Mouse (Mus musculus) liver, postnatal 0 days (tissue): ENCODE results near the gene Fbxl19. TPM values are rescaled to one million over a fixed set of nuclear protein-coding genes. Genes with fewer than 3 reads are reported as not detected.

ENCODE experiments used
- ATAC-seq: fragments of 200-750 bp; cut with Nextera tagmentation; 2 replicates; pipeline ENCODE4 v1.8.0; 2017; ENCODE audit warnings: mild to moderate bottlenecking, moderate library complexity
- DNase-seq: peaks from one replicate; pipeline ENCODE4 v3.0.0-alpha.2; 2016
- H3K27ac ChIP-seq: fragments of 300-500 bp; sonication (generic); 2 replicates; pipeline ENCODE4 v1.5.1; 2014; ENCODE audit warnings: antibody characterized with exemption, moderate library complexity, mild to moderate bottlenecking, low read depth
- H3K27me3 ChIP-seq: fragments of 300-500 bp; sonication (generic); 2 replicates; pipeline ENCODE4 v1.6.1; 2014; ENCODE audit warnings: low read length, control low read depth, mixed read lengths; ENCODE audit not compliant: insufficient read depth
- H3K36me3 ChIP-seq: fragments of 300-500 bp; sonication (generic); replicated peaks from 2 replicates; pipeline ENCODE4 v1.6.1; 2014; ENCODE audit warnings: mild to moderate bottlenecking, control low read depth, low read length, moderate library complexity, mixed read lengths; ENCODE audit not compliant: insufficient read depth
- H3K4me1 ChIP-seq: fragments of 300-500 bp; sonication (generic); 2 replicates; pipeline ENCODE4 v1.6.1; 2014; ENCODE audit warnings: antibody characterized with exemption, mild to moderate bottlenecking, control low read depth; ENCODE audit not compliant: insufficient read depth
- H3K4me2 ChIP-seq: fragments of 300-500 bp; sonication (generic); 2 replicates; pipeline ENCODE4 v1.6.1; 2014; ENCODE audit warnings: low read depth, mild to moderate bottlenecking, low read length, moderate library complexity, mixed read lengths
- H3K4me3 ChIP-seq: fragments of 300-500 bp; sonication (generic); 2 replicates; pipeline ENCODE4 v1.5.1; 2014; ENCODE audit warnings: low read depth, low read length
- H3K9ac ChIP-seq: fragments of 300-500 bp; sonication (generic); replicated peaks from 2 replicates; pipeline ENCODE4 v1.6.1; 2014; ENCODE audit warnings: mild to moderate bottlenecking, moderate library complexity
- H3K9me3 ChIP-seq: fragments of 300-500 bp; sonication (generic); 2 replicates; pipeline ENCODE4 v1.6.1; 2016; ENCODE audit warnings: mild to moderate bottlenecking, control low read depth, low read length, mixed read lengths
- CTCF ChIP-seq: sonication (generic); IDR thresholded peaks from 2 replicates; pipeline ENCODE4 v1.5.1; 2016; ENCODE audit warnings: antibody characterized with exemption, low read depth
- EP300 ChIP-seq: IDR thresholded peaks from 2 replicates; pipeline ENCODE4 v1.6.1; 2016; ENCODE audit warnings: antibody characterized with exemption, low read depth, mild to moderate bottlenecking
- WGBS: fragments of 180-500 bp; shearing (Covaris S2); extraction: QIAGEN DNeasy Blood & Tissue Kit; methylation state at CpG from one replicate; pipeline ENCODE4 v1.1.7; 2014; ENCODE audit not compliant: insufficient replicate concordance; 5-methylcytosine and 5-hydroxymethylcytosine counted together
- polyA plus RNA-seq: library from polyadenylated mRNA; unstranded; fragments of >200 nt; fragmentation: Nextera tagmentation; extraction: Ambion mirVana; gene quantifications from 2 replicates; pipeline ENCODE4 v1.2.1, GENCODE M21; 2015

Fbxl19 gene
- 1.6 and 1.9 TPM in 2 replicates for polyA plus RNA-seq

DNA sequence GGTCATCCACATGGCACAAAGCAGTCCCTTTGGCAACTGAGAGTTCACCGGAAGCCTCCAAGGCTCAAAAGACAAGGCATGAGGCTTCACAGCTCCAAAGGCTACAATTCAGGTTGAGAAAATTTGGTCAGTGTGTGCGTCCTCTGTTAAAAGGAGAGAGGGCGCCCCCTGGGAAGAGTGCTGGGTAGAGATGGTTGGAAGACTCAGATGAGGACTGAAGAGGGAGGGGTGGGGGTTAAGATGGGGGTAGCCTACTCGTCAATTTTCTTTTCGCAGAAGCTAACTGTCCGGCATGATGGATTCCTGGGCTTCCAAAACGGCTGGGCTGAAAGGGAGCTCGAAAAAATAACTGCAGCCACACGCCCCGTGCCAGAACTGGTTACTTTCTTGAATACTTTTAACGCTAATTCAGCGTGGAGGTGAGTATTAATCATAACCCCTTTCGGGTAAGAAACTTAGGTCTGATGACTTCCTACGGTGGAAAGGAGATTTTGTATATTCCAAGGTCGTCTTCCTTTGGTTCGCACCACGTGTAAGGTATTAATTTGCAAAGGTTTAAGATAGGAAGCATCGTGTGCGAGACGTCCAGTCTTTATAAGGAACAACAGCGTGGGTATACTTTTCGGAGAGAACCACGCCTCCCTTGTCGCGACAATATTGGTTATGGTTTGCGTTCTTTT, at the start of gene Fbxl19:
Gene Fbxl19, plus strand, starts transcription at position 178 of the 680 bp plus-strand sequence.
- peak within 1 kb of the TSS; percentile 78; the same call in 1 of the 2 replicates for H3K27ac ChIP-seq
- WGBS: under 1% methylated on average over 26 of the region's 26 CpGs
- H3K4me2 ChIP-seq: peak within 1 kb of the TSS; percentile 99
- H3K9me3 ChIP-seq: no peaks in the 10 kb centered on the region
- ATAC-seq (no peak), DNase-seq (peak; percentile 77)
- no peak for TF ChIP-seq EP300
- peak; percentile 75 for TF ChIP-seq CTCF
- H3K9ac ChIP-seq: peak within 1 kb of the TSS; percentile 62
- peak within 1 kb of the TSS; percentile 65 for H3K4me3 ChIP-seq
- peaks cover 2% of the 10 kb centered on the region for H3K36me3 ChIP-seq
- peaks cover 19% of the 10 kb centered on the region for H3K4me1 ChIP-seq
- no peaks in the 10 kb centered on the region for H3K27me3 ChIP-seq

DNA sequence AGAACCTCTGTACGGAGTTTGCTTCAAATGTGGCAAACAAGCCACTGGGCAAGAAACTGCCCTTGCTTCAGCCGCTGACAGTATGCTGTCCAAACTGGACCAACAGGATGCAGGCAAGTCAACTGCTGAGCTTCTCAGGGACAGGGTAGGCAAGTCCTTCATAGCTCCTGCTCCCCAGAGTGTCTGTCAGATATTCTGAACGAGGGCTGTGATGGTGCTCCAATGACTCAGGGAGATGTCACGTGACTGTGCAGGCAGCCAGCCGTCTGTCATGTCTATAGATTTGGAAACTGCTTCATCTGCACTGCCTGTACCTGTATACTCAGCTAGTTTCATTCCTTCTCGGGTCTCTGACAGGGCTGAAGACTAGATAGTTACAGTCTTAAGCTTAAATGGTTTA, 45.4 kb upstream of the Fbxl19 start:
- DNase-seq: no peak
- no peaks in the 10 kb centered on the region for H3K9me3 ChIP-seq
- WGBS: 71% methylated on average over 6 of the region's 6 CpGs
- TF ChIP-seq EP300 (no peak), CTCF (no peak)
- no peaks in the 10 kb centered on the region for H3K27me3 ChIP-seq
- ATAC-seq: no peak
- no peaks in the 10 kb centered on the region for H3K4me1 ChIP-seq
- H3K4me2 ChIP-seq: no peak overlapping the region
- no peak overlapping the region for H3K9ac ChIP-seq
- no peak overlapping the region for H3K4me3 ChIP-seq
- no peak overlapping the region for H3K27ac ChIP-seq
- no peaks in the 10 kb centered on the region for H3K36me3 ChIP-seq

DNA sequence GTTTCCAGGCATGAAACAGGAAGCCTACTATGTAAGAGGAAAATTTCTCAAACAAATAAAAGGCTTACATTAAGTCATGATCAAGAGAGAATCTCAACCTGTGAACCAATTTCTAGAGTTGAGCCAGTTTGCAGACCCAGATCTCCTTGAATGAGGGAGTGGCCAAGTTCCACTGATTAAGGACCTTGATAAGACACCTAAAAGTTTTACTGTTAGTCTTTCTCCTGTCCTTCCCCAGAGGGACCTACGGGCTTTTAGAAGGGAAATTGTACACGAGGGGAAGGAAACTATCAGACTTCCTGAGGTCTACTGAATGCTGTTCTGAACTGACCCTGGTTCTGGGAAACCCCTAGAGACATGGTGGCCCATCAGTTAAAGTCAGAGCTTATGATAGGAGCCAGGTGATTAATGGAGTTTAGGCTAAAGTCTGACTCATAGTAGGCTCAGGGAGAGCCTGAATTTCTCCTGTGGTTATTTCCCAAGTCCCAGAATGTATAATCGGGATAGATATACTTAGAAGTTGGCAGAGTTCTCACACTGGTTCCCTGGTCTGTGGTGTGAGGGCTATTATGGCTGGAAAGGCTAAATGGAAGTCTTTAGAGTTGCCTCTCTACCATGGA, 43.5 kb upstream of the Fbxl19 start:
- WGBS: 39% methylated on average over 3 of the region's 3 CpGs
- no peak overlapping the region for H3K9ac ChIP-seq
- H3K4me2 ChIP-seq: no peak overlapping the region
- H3K4me1 ChIP-seq: no peaks in the 10 kb centered on the region
- no peaks in the 10 kb centered on the region for H3K9me3 ChIP-seq
- H3K27ac ChIP-seq: no peak overlapping the region
- no peak for TF ChIP-seq EP300
- H3K27me3 ChIP-seq: no peaks in the 10 kb centered on the region
- no peak overlapping the region for H3K4me3 ChIP-seq
- no peak for ATAC-seq
- DNase-seq: no peak
- 0 out of 2 replicates have a peak, but pooled peaks cover 2% of the 10 kb centered on the region for H3K36me3 ChIP-seq

GRCm38 (mm10) chr7:127703561-127704178, 40.7 kb upstream of the Fbxl19 start:
- peak overlapping the region; percentile 55 for H3K27ac ChIP-seq
- no peak overlapping the region for H3K4me2 ChIP-seq
- no peaks in the 10 kb centered on the region for H3K9me3 ChIP-seq
- H3K27me3 ChIP-seq: no peaks in the 10 kb centered on the region
- no peak overlapping the region for H3K9ac ChIP-seq
- ATAC-seq: no peak
- no peak for TF ChIP-seq CTCF
- no peak for TF ChIP-seq EP300
- 0 out of 2 replicates have a peak, but pooled peaks cover 9% of the 10 kb centered on the region for H3K36me3 ChIP-seq
- DNase-seq: no peak
- H3K4me1 ChIP-seq: peaks cover 12% of the 10 kb centered on the region
- WGBS: 73% methylated on average over 8 of the region's 8 CpGs
- no peak overlapping the region for H3K4me3 ChIP-seq

DNA sequence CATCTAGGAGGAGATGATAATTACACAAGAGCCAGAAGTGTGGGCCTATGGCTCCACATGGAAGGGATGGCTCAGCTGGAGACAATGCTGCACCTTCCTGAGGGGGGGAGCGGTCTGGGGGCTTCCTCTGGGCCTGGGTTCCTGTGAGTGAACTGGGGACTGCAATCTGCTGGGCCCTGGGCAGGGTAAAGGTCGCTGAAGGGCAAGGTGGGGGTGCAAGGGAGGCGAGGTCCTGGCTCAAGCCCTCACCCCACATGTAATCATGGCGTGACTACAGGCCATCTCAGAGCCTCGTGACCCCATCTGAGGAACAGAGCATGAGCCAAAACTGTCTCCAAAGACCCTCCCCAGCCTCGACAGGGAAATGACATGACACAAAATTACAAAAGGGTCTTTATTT, 39.7 kb upstream of the Fbxl19 start:
- 72% methylated on average over 6 of the region's 6 CpGs for WGBS

GRCm38 (mm10) chr7:127705706-127706105, 38.6 kb upstream of the Fbxl19 start:
- Histone ChIP-seq H3K27me3 (no peaks in the 10 kb centered on the region), H3K4me2 (no peak overlapping the region), H3K4me3 (no peak overlapping the region), H3K9me3 (no peaks in the 10 kb centered on the region), H3K4me1 (peaks cover 18% of the 10 kb centered on the region), H3K36me3 (0 out of 2 replicates have a peak, but pooled peaks cover 9% of the 10 kb centered on the region), H3K27ac (no peak overlapping the region), H3K9ac (no peak overlapping the region)
- no peak for DNase-seq
- WGBS: 76% methylated on average over 4 of the region's 4 CpGs
- ATAC-seq: no peak
- TF ChIP-seq EP300 (no peak), CTCF (no peak)

More for the DNA sequence above, 39.7 kb upstream of the Fbxl19 start:
- Histone ChIP-seq H3K4me1 (peaks cover 18% of the 10 kb centered on the region), H3K4me3 (no peak overlapping the region), H3K27ac (peak overlapping the region; percentile 55; the same call in 1 of the 2 replicates), H3K27me3 (no peaks in the 10 kb centered on the region), H3K4me2 (no peak overlapping the region), H3K36me3 (0 out of 2 replicates have a peak, but pooled peaks cover 9% of the 10 kb centered on the region), H3K9ac (no peak overlapping the region), H3K9me3 (no peaks in the 10 kb centered on the region)
- no peak for DNase-seq
- TF ChIP-seq CTCF (no peak), EP300 (no peak)
- ATAC-seq: no peak
